Mouse (Mus musculus): ENCODE results near the gene Duxf3. TPM values are rescaled to one million over a fixed set of nuclear protein-coding genes. Genes with fewer than 3 reads are reported as not detected.
"Not testable (repeated sequence)": the region's sequence is repeated elsewhere in the genome, so short reads cannot be mapped to it uniquely, and the experiment has no call there.

Gene Duxf3
- polyA plus RNA-seq, 1 experiment from 2014 or later = not detected

DNA sequence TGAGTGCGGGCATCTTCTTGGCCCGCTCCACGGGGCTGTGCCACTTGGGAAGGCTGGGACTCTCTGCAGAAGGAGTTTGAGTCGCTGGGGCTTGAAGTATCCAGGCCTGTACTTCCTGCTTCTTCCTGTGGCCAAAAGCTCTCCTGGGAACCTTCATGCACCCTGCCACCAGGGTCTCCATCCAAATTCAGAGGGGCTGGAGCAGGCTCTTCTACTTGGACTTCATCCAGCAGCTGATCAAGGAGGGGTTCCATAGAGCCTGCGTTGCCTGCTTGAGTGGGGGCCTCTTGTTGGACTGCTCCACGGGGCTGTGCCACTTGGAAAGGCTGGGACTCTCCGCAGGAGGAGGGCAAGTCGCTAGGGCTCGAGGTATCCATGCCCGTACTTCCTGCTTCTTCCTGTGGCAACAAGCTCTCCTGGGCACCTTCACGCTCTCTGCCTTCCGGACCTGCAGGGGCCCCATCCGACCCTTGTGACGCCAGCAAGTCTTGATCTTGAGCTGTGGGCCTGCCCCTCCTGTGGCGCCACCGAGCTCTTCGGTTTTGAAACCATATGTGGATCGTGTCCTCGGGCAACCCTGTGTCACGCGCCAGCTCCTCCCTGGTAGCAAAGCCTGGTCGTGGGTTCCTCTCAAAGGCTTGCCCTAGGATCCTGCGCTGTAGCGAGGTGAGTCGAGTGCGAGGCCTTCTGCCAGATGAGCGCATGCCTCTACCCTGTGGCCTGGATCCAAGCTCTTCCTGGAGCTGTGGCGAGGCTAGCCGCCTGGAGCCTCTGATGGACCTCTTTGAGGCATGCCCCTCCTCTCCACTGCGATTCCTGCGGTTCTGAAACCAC is 8.3 kb downstream of the Duxf3 start:
- H3K9me3 ChIP-seq (ENCODE audit: control insufficient read depth, low read length); H3K27ac ChIP-seq (ENCODE audit: low read depth, low read length): not testable (repeated sequence)
- WGBS = 84% methylated on average over 26 of the region's 31 CpGs

DNA sequence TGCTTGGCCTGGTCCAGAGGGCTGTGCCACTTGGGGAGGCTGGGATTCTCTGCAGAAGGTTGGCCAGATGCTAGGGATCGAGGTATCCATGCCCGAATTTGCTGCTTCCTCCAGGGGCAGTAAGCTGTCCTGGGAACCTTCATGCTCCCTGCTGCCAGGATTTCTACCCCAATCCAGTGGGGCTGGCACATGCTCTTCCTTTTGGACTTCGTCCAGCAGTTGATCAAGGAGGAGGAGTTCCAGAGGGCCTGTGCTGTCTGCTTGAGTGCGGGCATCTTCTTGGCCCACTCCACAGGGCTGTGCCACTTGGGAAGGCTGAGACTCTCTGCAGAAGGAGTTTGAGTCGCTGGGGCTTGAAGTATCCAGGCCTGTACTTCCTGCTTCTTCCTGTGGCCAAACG is 9.3 kb downstream of the Duxf3 start:
- H3K4me3 ChIP-seq (ENCODE audit: low read length); H3K27ac ChIP-seq (ENCODE audit: low read depth, low read length); H3K4me1 ChIP-seq (ENCODE audit: control insufficient read depth, insufficient read depth, low read depth, low read length); H3K9ac ChIP-seq (ENCODE audit: low read depth, low read length); H3K9me3 ChIP-seq (ENCODE audit: control insufficient read depth, low read length); ATAC-seq; H3K36me3 ChIP-seq (ENCODE audit: control insufficient read depth, insufficient read depth, low read length); H3K27me3 ChIP-seq (replicated peaks; ENCODE audit: control insufficient read depth, insufficient read depth, low read length); H3K4me2 ChIP-seq (ENCODE audit: low read length): not testable (repeated sequence)
- 79% methylated on average over 3 of the region's 6 CpGs for WGBS

More for the DNA sequence above, 8.3 kb downstream of the Duxf3 start:
- H3K4me3 ChIP-seq (ENCODE audit: low read length); H3K27me3 ChIP-seq (replicated peaks; ENCODE audit: control insufficient read depth, insufficient read depth, low read length); H3K4me2 ChIP-seq (ENCODE audit: low read length); ATAC-seq; H3K9ac ChIP-seq (ENCODE audit: low read depth, low read length); H3K36me3 ChIP-seq (ENCODE audit: control insufficient read depth, insufficient read depth, low read length); H3K4me1 ChIP-seq (ENCODE audit: control insufficient read depth, insufficient read depth, low read depth, low read length): not testable (repeated sequence)

DNA sequence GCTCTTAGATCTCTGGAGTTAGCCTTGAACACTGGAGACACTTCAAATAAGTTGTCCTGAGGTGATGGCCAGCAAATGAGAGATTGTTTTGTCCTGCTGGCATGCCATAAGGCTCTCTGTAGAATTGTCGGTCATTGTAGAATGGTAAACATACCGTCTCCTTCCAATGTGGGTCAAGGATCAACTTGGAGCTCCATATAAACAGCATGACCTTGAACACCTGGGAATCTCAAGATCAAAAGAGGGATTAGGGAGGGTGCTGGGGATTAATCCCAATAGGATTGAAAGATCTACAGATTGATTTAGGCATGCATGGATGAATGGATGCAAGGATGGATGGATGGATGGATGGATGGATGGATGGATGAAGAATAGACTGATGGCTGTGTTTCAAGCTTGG is 10.9 kb downstream of the Duxf3 start:
- not testable (repeated sequence) for H3K9me3 ChIP-seq (ENCODE audit: control insufficient read depth, low read length); ATAC-seq; H3K9ac ChIP-seq (ENCODE audit: low read depth, low read length); H3K4me2 ChIP-seq (ENCODE audit: low read length); H3K4me3 ChIP-seq (ENCODE audit: low read length); H3K36me3 ChIP-seq (ENCODE audit: control insufficient read depth, insufficient read depth, low read length); H3K4me1 ChIP-seq (ENCODE audit: control insufficient read depth, insufficient read depth, low read depth, low read length); H3K27ac ChIP-seq (ENCODE audit: low read depth, low read length); H3K27me3 ChIP-seq (replicated peaks; ENCODE audit: control insufficient read depth, insufficient read depth, low read length)
- WGBS = 97% methylated on average over 2 of the region's 2 CpGs

DNA sequence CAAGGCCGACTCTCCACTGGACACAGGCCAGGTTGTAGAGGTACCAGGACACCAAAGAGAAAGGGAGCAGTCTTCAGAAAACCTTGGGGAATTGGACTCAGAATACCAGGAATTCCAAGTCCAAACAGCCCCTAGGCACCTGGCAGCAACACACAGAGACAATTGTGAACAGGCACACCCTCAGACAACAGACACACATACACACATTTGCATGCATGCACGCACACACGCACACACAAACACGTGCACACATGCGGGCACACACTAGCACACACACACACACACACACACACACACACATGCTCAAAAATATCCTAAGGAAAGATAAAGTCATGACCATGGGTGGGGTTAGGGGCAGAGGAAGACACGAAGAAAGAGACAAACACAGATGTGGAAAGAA is 11.7 kb downstream of the Duxf3 start:
- H3K4me3 ChIP-seq (ENCODE audit: low read length) = no peak overlapping the region
- 87% methylated on average over 6 of the region's 6 CpGs for WGBS
- no peaks in the 10 kb centered on the region for H3K4me1 ChIP-seq (ENCODE audit: control insufficient read depth, insufficient read depth, low read depth, low read length)
- H3K4me2 ChIP-seq (ENCODE audit: low read length) = no peak overlapping the region
- 0 out of 2 replicates have a peak, but pooled peaks cover 3% of the 10 kb centered on the region for H3K9me3 ChIP-seq (ENCODE audit: control insufficient read depth, low read length)
- H3K9ac ChIP-seq (ENCODE audit: low read depth, low read length) = no peak overlapping the region
- no peak overlapping the region for H3K27ac ChIP-seq (ENCODE audit: low read depth, low read length)
- H3K36me3 ChIP-seq (ENCODE audit: control insufficient read depth, insufficient read depth, low read length) = no peaks in the 10 kb centered on the region
- H3K27me3 ChIP-seq (replicated peaks; ENCODE audit: control insufficient read depth, insufficient read depth, low read length) = no peaks in the 10 kb centered on the region
- no peak for ATAC-seq

DNA sequence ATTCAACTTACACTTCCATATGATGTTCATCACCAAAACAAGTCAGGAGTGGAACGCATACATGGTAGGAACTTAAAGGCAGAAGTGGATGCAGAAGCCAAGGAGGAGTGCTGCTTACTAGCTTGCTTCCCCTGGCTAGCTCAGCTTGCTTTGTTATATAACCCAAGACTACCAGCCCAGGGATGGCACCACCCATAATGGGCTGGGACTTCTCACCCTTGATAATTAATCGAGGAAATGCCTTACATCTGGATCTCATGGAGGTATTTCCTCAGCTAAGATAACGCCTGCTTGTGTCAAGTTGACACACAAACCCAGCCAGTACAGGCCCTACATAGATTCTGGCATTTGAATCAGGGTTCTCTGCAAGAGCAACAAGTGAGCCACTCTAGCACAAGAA is 15.1 kb downstream of the Duxf3 start:
- Histone ChIP-seq H3K27me3 (replicated peaks; ENCODE audit: control insufficient read depth, insufficient read depth, low read length) (no peaks in the 10 kb centered on the region), H3K27ac (ENCODE audit: low read depth, low read length) (no peak overlapping the region), H3K4me2 (ENCODE audit: low read length) (no peak overlapping the region), H3K4me3 (ENCODE audit: low read length) (no peak overlapping the region), H3K9me3 (ENCODE audit: control insufficient read depth, low read length) (0 out of 2 replicates have a peak, but pooled peaks cover 3% of the 10 kb centered on the region), H3K4me1 (ENCODE audit: control insufficient read depth, insufficient read depth, low read depth, low read length) (no peaks in the 10 kb centered on the region), H3K9ac (ENCODE audit: low read depth, low read length) (no peak overlapping the region), H3K36me3 (ENCODE audit: control insufficient read depth, insufficient read depth, low read length) (no peaks in the 10 kb centered on the region)
- WGBS = 94% methylated on average over 3 of the region's 3 CpGs
- ATAC-seq = no peak

DNA sequence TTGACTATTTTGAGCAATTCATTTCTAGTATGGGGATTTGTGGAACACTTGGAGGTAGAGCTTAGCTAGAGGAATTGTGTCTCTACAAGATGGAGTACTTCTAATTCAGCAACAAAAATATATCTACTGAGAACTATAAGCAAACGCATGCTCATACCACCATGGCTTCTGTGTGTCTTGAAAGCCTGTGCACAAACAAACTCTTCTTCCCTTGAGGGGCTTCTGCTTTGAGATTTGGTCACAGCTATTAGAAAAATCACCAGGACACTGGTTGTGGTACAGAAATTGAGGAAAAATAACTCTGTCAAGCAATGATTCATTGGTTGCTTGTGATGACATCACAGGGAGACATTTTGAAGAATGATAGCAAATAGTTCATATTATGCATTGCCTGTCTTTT is 17.1 kb downstream of the Duxf3 start:
- Histone ChIP-seq H3K4me3 (ENCODE audit: low read length) (no peak overlapping the region), H3K4me1 (ENCODE audit: control insufficient read depth, insufficient read depth, low read depth, low read length) (no peaks in the 10 kb centered on the region), H3K27me3 (replicated peaks; ENCODE audit: control insufficient read depth, insufficient read depth, low read length) (no peaks in the 10 kb centered on the region), H3K9ac (ENCODE audit: low read depth, low read length) (no peak overlapping the region), H3K4me2 (ENCODE audit: low read length) (no peak overlapping the region), H3K9me3 (ENCODE audit: control insufficient read depth, low read length) (0 out of 2 replicates have a peak, but pooled peaks cover 3% of the 10 kb centered on the region), H3K36me3 (ENCODE audit: control insufficient read depth, insufficient read depth, low read length) (no peaks in the 10 kb centered on the region), H3K27ac (ENCODE audit: low read depth, low read length) (no peak overlapping the region)
- WGBS = 80% methylated on average over 1 of the region's 1 CpGs
- ATAC-seq = no peak

DNA sequence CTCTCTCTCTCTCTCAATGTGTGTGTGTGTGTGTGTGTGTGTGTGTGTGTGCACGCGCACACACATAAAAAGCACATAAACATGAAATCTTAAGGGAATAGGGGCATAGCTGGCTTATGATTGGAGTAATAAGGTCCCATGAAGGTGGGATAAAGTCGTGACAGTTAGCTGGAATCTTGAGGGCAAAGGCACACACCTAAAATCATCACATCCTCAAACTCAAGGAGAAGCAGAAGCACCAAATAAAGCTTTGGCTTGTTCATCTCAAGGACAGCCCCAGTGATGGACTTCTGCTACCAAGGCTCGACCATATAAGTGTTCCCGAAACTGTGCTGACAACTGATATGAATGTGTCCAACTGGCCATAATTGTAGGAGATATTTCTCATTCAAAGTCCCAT is 17.5 kb downstream of the Duxf3 start:
- no peak for ATAC-seq
- H3K9ac ChIP-seq (ENCODE audit: low read depth, low read length) = no peak overlapping the region
- H3K4me2 ChIP-seq (ENCODE audit: low read length) = no peak overlapping the region
- H3K4me3 ChIP-seq (ENCODE audit: low read length) = no peak overlapping the region
- 0 out of 2 replicates have a peak, but pooled peaks cover 3% of the 10 kb centered on the region for H3K9me3 ChIP-seq (ENCODE audit: control insufficient read depth, low read length)
- H3K27me3 ChIP-seq (replicated peaks; ENCODE audit: control insufficient read depth, insufficient read depth, low read length) = no peaks in the 10 kb centered on the region
- no peak overlapping the region for H3K27ac ChIP-seq (ENCODE audit: low read depth, low read length)
- H3K4me1 ChIP-seq (ENCODE audit: control insufficient read depth, insufficient read depth, low read depth, low read length) = no peaks in the 10 kb centered on the region
- no peaks in the 10 kb centered on the region for H3K36me3 ChIP-seq (ENCODE audit: control insufficient read depth, insufficient read depth, low read length)
- WGBS = 82% methylated on average over 5 of the region's 5 CpGs

DNA sequence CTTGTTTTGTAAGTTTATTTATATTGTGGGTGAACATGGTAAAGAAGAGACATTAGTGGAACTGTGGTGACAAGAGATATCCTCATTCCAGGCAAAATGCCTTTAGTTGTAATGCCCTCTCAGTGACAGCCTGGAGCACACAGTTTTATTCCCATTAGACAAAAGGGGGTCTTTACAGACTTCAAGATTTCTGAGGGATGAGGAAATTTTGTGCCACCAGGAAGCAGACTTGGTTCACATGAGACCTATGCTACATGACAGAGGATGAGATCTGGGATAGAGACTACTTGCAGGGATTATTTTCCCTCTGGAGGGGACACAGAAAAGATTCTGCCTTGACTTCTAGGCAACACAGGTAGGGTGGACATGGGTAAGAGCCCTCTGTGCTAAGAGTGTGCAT is 18.0 kb downstream of the Duxf3 start:
- Histone ChIP-seq H3K27me3 (replicated peaks; ENCODE audit: control insufficient read depth, insufficient read depth, low read length) (no peaks in the 10 kb centered on the region), H3K9ac (ENCODE audit: low read depth, low read length) (no peak overlapping the region), H3K4me1 (ENCODE audit: control insufficient read depth, insufficient read depth, low read depth, low read length) (no peaks in the 10 kb centered on the region), H3K36me3 (ENCODE audit: control insufficient read depth, insufficient read depth, low read length) (no peaks in the 10 kb centered on the region), H3K9me3 (ENCODE audit: control insufficient read depth, low read length) (0 out of 2 replicates have a peak, but pooled peaks cover 3% of the 10 kb centered on the region), H3K4me3 (ENCODE audit: low read length) (no peak overlapping the region), H3K27ac (ENCODE audit: low read depth, low read length) (no peak overlapping the region), H3K4me2 (ENCODE audit: low read length) (no peak overlapping the region)
- no peak for ATAC-seq

DNA sequence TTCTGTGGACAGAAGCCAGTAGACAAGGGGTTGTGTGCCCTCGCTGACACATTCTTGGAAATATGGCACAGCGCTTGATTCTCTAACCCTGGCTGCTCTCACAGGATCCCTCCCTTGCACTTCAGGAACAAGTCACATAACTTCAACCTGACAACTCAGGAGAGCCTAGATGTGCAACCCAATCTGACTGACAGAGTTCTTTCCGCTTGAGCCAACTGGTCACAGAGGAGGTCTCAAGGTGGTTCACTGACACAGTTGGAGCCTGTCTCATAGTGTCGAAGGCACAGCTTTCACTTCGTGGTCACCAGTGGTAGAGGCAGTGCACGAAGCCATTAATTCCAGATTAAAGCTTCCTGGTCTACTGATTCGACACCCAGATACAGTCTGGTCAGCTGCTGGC is 20.2 kb downstream of the Duxf3 start:
- no peaks in the 10 kb centered on the region for H3K4me1 ChIP-seq (ENCODE audit: control insufficient read depth, insufficient read depth, low read depth, low read length)
- no peaks in the 10 kb centered on the region for H3K27me3 ChIP-seq (replicated peaks; ENCODE audit: control insufficient read depth, insufficient read depth, low read length)
- H3K4me2 ChIP-seq (ENCODE audit: low read length) = no peak overlapping the region
- WGBS = 78% methylated on average over 7 of the region's 7 CpGs
- H3K36me3 ChIP-seq (ENCODE audit: control insufficient read depth, insufficient read depth, low read length) = no peaks in the 10 kb centered on the region
- no peak overlapping the region for H3K27ac ChIP-seq (ENCODE audit: low read depth, low read length)
- 0 out of 2 replicates have a peak, but pooled peaks cover 2% of the 10 kb centered on the region for H3K9me3 ChIP-seq (ENCODE audit: control insufficient read depth, low read length)
- no peak for ATAC-seq
- no peak overlapping the region for H3K4me3 ChIP-seq (ENCODE audit: low read length)
- no peak overlapping the region for H3K9ac ChIP-seq (ENCODE audit: low read depth, low read length)

Measured in hindbrain, embryonic 16.5 days (tissue).